Mouse (Mus musculus) CD4-positive, CD25-positive, alpha-beta regulatory T cell, adult 2 months (primary cell): ENCODE data around the gene Gigyf1.
A peak's percentile ranks its signal among the peaks of the same experiment; 100 is the strongest.

ENCODE experiments used
- DNase-seq: peaks from one replicate; pipeline ENCODE4 v3.0.0-alpha.2; 2012; ENCODE audit warnings: low read depth, low spot score

The Gigyf1 gene

GRCm38 (mm10) chr5:137533117-137533827 is 14.9 kb downstream of the Gigyf1 start, which contains the start of the genes Epo and Gnb2:
Gene Epo (minus strand): TSS chr5:137533242.
Gene Gnb2 (minus strand): TSS chr5:137533510.
- DNase-seq = peak; percentile 98

GRCm38 (mm10) chr5:137534762-137535161 is 16.4 kb downstream of the Gigyf1 start:
- DNase-seq = no peak

GRCm38 (mm10) chr5:137535318-137535717 is 17.0 kb downstream of the Gigyf1 start:
- DNase-seq = no peak

GRCm38 (mm10) chr5:137537461-137537860 is 19.1 kb downstream of the Gigyf1 start:
- DNase-seq = no peak

GRCm38 (mm10) chr5:137539291-137539801 is 21.0 kb downstream of the Gigyf1 start:
- no peak for DNase-seq

GRCm38 (mm10) chr5:137540991-137541390 is 22.6 kb downstream of the Gigyf1 start:
- no peak for DNase-seq

- DNase-seq = no peak
These were observed 23.6 kb downstream of the Gigyf1 start for GRCm38 (mm10) chr5:137541768-137542540.

- DNase-seq = no peak
These were observed 26.6 kb downstream of the Gigyf1 start for GRCm38 (mm10) chr5:137544926-137545325.

GRCm38 (mm10) chr5:137545596-137545995 is 27.2 kb downstream of the Gigyf1 start:
- no peak for DNase-seq

GRCm38 (mm10) chr5:137549840-137550239 is 31.5 kb downstream of the Gigyf1 start:
- no peak for DNase-seq

- DNase-seq = peak; percentile 54
These were observed 32.8 kb downstream of the Gigyf1 start for GRCm38 (mm10) chr5:137551119-137551518.

GRCm38 (mm10) chr5:137553000-137553399 is 34.7 kb downstream of the Gigyf1 start:
- DNase-seq = no peak

- DNase-seq = peak; percentile 40
These were observed 35.1 kb downstream of the Gigyf1 start, which contains the start of gene Actl6b for GRCm38 (mm10) chr5:137553411-137553837. Gene Actl6b (plus strand): TSS chr5:137553517.

- no peak for DNase-seq
These were observed 35.5 kb downstream of the Gigyf1 start for GRCm38 (mm10) chr5:137553898-137554297.

GRCm38 (mm10) chr5:137561556-137561955 is 43.2 kb downstream of the Gigyf1 start:
- no peak for DNase-seq

- DNase-seq = no peak
These were observed 44.6 kb downstream of the Gigyf1 start for GRCm38 (mm10) chr5:137562965-137563364.

- DNase-seq = no peak
These were observed 47.4 kb downstream of the Gigyf1 start for GRCm38 (mm10) chr5:137565744-137566143.

- no peak for DNase-seq
These were observed 48.1 kb downstream of the Gigyf1 start for GRCm38 (mm10) chr5:137566416-137566815.

- no peak for DNase-seq
These were observed 50.0 kb downstream of the Gigyf1 start for GRCm38 (mm10) chr5:137568223-137568798.

- peak; percentile 16 for DNase-seq
These were observed 50.7 kb downstream of the Gigyf1 start for GRCm38 (mm10) chr5:137569031-137569430.

- DNase-seq = peak; percentile 76
These were observed 51.3 kb downstream of the Gigyf1 start, which contains the start of gene Tfr2 for GRCm38 (mm10) chr5:137569665-137570064. Gene Tfr2 (plus strand): TSS chr5:137569840.

- DNase-seq = no peak
These were observed 51.8 kb downstream of the Gigyf1 start for GRCm38 (mm10) chr5:137570181-137570580.
